Mouse (Mus musculus): ENCODE measurements around the gene Bicra.

DNA sequence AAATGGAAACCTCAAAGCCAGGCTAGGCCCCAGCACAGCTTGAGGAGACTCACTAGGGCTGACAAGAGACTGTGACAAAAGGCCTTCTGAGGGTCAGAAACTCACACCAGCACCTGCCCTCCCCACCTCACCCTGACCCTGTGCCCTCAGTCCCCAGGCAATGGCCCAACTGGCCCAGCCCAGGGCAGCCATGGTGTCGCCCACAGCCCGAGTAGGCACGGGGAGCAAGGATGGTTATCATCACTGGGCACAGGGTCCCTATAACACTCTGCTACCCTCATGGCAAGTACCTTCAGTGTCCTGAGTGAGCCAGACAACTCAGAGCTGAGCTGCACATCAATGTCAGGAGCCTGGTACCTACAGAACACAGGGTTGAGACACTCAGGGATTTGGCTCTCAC lies 109.1 kb downstream of the Bicra start:
- TF ChIP-seq POLR2A (IDR thresholded peaks at IDR 0.05; ENCODE audit: insufficient read depth, low read length) (no peak), CTCF (IDR thresholded peaks at IDR 0.05; ENCODE audit: low read depth, low read length) (no peak)
